Mouse (Mus musculus): ENCODE measurements around the gene Phlpp1. TPM values are rescaled to one million over a fixed set of nuclear protein-coding genes. Genes with fewer than 3 reads are reported as not detected.

Phlpp1 gene
- polyA plus RNA-seq, 1 experiment from 2014 or later, result 4.5 TPM

GRCm38 (mm10) chr1:106369330-106369729, 197.8 kb downstream of the Phlpp1 start:
- Histone ChIP-seq H3K4me1 (ENCODE audit: control insufficient read depth, insufficient read depth, low read length) (no peaks in the 10 kb centered on the region), H3K9ac (ENCODE audit: low read depth, low read length) (no peak overlapping the region), H3K9me3 (replicated peaks; ENCODE audit: control insufficient read depth, low read length) (no peaks in the 10 kb centered on the region), H3K27ac (ENCODE audit: low read depth, low read length) (no peak overlapping the region), H3K4me2 (no peak overlapping the region), H3K4me3 (ENCODE audit: low read depth, low read length) (no peak overlapping the region), H3K27me3 (ENCODE audit: control insufficient read depth, insufficient read depth, low read length) (no peaks in the 10 kb centered on the region), H3K36me3 (ENCODE audit: control insufficient read depth, insufficient read depth, low read length) (peaks cover 4% of the 10 kb centered on the region)
- no peak for ATAC-seq (replicated peaks; ENCODE audit: insufficient number of reproducible peaks, low FRiP score, low TSS enrichment)
- 69% methylated on average over 3 of the region's 3 CpGs for WGBS (ENCODE audit: insufficient replicate concordance)

- WGBS (ENCODE audit: insufficient replicate concordance), result 76% methylated on average over 2 of the region's 2 CpGs
- Histone ChIP-seq H3K4me2 (no peak overlapping the region), H3K4me3 (ENCODE audit: low read depth, low read length) (no peak overlapping the region), H3K4me1 (ENCODE audit: control insufficient read depth, insufficient read depth, low read length) (no peaks in the 10 kb centered on the region), H3K9me3 (replicated peaks; ENCODE audit: control insufficient read depth, low read length) (no peaks in the 10 kb centered on the region), H3K36me3 (ENCODE audit: control insufficient read depth, insufficient read depth, low read length) (peaks cover 4% of the 10 kb centered on the region), H3K27me3 (ENCODE audit: control insufficient read depth, insufficient read depth, low read length) (no peaks in the 10 kb centered on the region), H3K9ac (ENCODE audit: low read depth, low read length) (no peak overlapping the region), H3K27ac (ENCODE audit: low read depth, low read length) (no peak overlapping the region)
- no peak for ATAC-seq (replicated peaks; ENCODE audit: insufficient number of reproducible peaks, low FRiP score, low TSS enrichment)
These were observed 200.9 kb downstream of the Phlpp1 start for GRCm38 (mm10) chr1:106372446-106372845.

- Histone ChIP-seq H3K4me3 (ENCODE audit: low read depth, low read length) (no peak overlapping the region), H3K9ac (ENCODE audit: low read depth, low read length) (no peak overlapping the region), H3K4me2 (no peak overlapping the region), H3K27ac (ENCODE audit: low read depth, low read length) (no peak overlapping the region), H3K4me1 (ENCODE audit: control insufficient read depth, insufficient read depth, low read length) (no peaks in the 10 kb centered on the region), H3K9me3 (replicated peaks; ENCODE audit: control insufficient read depth, low read length) (no peaks in the 10 kb centered on the region), H3K27me3 (ENCODE audit: control insufficient read depth, insufficient read depth, low read length) (no peaks in the 10 kb centered on the region), H3K36me3 (ENCODE audit: control insufficient read depth, insufficient read depth, low read length) (peaks cover 4% of the 10 kb centered on the region)
- no peak for ATAC-seq (replicated peaks; ENCODE audit: insufficient number of reproducible peaks, low FRiP score, low TSS enrichment)
- 89% methylated on average over 1 of the region's 1 CpGs for WGBS (ENCODE audit: insufficient replicate concordance)
These were observed 202.1 kb downstream of the Phlpp1 start for GRCm38 (mm10) chr1:106373656-106374055.

- Histone ChIP-seq H3K27ac (ENCODE audit: low read depth, low read length) (no peak overlapping the region), H3K9me3 (replicated peaks; ENCODE audit: control insufficient read depth, low read length) (no peaks in the 10 kb centered on the region), H3K36me3 (ENCODE audit: control insufficient read depth, insufficient read depth, low read length) (peaks cover 4% of the 10 kb centered on the region), H3K9ac (ENCODE audit: low read depth, low read length) (no peak overlapping the region), H3K4me2 (no peak overlapping the region), H3K27me3 (ENCODE audit: control insufficient read depth, insufficient read depth, low read length) (no peaks in the 10 kb centered on the region), H3K4me1 (ENCODE audit: control insufficient read depth, insufficient read depth, low read length) (no peaks in the 10 kb centered on the region), H3K4me3 (ENCODE audit: low read depth, low read length) (no peak overlapping the region)
- WGBS (ENCODE audit: insufficient replicate concordance), result 89% methylated on average over 2 of the region's 2 CpGs
- ATAC-seq (replicated peaks; ENCODE audit: insufficient number of reproducible peaks, low FRiP score, low TSS enrichment), result no peak
These were observed 202.7 kb downstream of the Phlpp1 start for GRCm38 (mm10) chr1:106374274-106374673.

- no peaks in the 10 kb centered on the region for H3K36me3 ChIP-seq (ENCODE audit: control insufficient read depth, insufficient read depth, low read length)
- H3K4me2 ChIP-seq, result no peak overlapping the region
- WGBS (ENCODE audit: insufficient replicate concordance), result 76% methylated on average over 4 of the region's 4 CpGs
- no peaks in the 10 kb centered on the region for H3K9me3 ChIP-seq (replicated peaks; ENCODE audit: control insufficient read depth, low read length)
- no peak overlapping the region for H3K9ac ChIP-seq (ENCODE audit: low read depth, low read length)
- no peaks in the 10 kb centered on the region for H3K27me3 ChIP-seq (ENCODE audit: control insufficient read depth, insufficient read depth, low read length)
- no peak overlapping the region for H3K27ac ChIP-seq (ENCODE audit: low read depth, low read length)
- H3K4me3 ChIP-seq (ENCODE audit: low read depth, low read length), result no peak overlapping the region
- no peaks in the 10 kb centered on the region for H3K4me1 ChIP-seq (ENCODE audit: control insufficient read depth, insufficient read depth, low read length)
- no peak for ATAC-seq (replicated peaks; ENCODE audit: insufficient number of reproducible peaks, low FRiP score, low TSS enrichment)
These were observed 203.4 kb downstream of the Phlpp1 start for GRCm38 (mm10) chr1:106374971-106375370.

GRCm38 (mm10) chr1:106376003-106376402, 204.5 kb downstream of the Phlpp1 start:
- H3K9me3 ChIP-seq (replicated peaks; ENCODE audit: control insufficient read depth, low read length), result no peaks in the 10 kb centered on the region
- no peak overlapping the region for H3K4me3 ChIP-seq (ENCODE audit: low read depth, low read length)
- H3K9ac ChIP-seq (ENCODE audit: low read depth, low read length), result no peak overlapping the region
- H3K4me2 ChIP-seq, result no peak overlapping the region
- no peak for ATAC-seq (replicated peaks; ENCODE audit: insufficient number of reproducible peaks, low FRiP score, low TSS enrichment)
- H3K27ac ChIP-seq (ENCODE audit: low read depth, low read length), result no peak overlapping the region
- H3K27me3 ChIP-seq (ENCODE audit: control insufficient read depth, insufficient read depth, low read length), result no peaks in the 10 kb centered on the region
- H3K36me3 ChIP-seq (ENCODE audit: control insufficient read depth, insufficient read depth, low read length), result no peaks in the 10 kb centered on the region
- 80% methylated on average over 3 of the region's 3 CpGs for WGBS (ENCODE audit: insufficient replicate concordance)
- no peaks in the 10 kb centered on the region for H3K4me1 ChIP-seq (ENCODE audit: control insufficient read depth, insufficient read depth, low read length)

GRCm38 (mm10) chr1:106380465-106380864, 208.9 kb downstream of the Phlpp1 start:
- 62% methylated on average over 1 of the region's 1 CpGs for WGBS (ENCODE audit: insufficient replicate concordance)
- Histone ChIP-seq H3K27ac (ENCODE audit: low read depth, low read length) (no peak overlapping the region), H3K9me3 (replicated peaks; ENCODE audit: control insufficient read depth, low read length) (no peaks in the 10 kb centered on the region), H3K36me3 (ENCODE audit: control insufficient read depth, insufficient read depth, low read length) (no peaks in the 10 kb centered on the region), H3K4me2 (no peak overlapping the region), H3K27me3 (ENCODE audit: control insufficient read depth, insufficient read depth, low read length) (no peaks in the 10 kb centered on the region), H3K4me1 (ENCODE audit: control insufficient read depth, insufficient read depth, low read length) (no peaks in the 10 kb centered on the region), H3K9ac (ENCODE audit: low read depth, low read length) (no peak overlapping the region), H3K4me3 (ENCODE audit: low read depth, low read length) (no peak overlapping the region)
- ATAC-seq (replicated peaks; ENCODE audit: insufficient number of reproducible peaks, low FRiP score, low TSS enrichment), result no peak

GRCm38 (mm10) chr1:106386542-106386941, 215.0 kb downstream of the Phlpp1 start:
- ATAC-seq (replicated peaks; ENCODE audit: insufficient number of reproducible peaks, low FRiP score, low TSS enrichment), result no peak
- no peak overlapping the region for H3K4me3 ChIP-seq (ENCODE audit: low read depth, low read length)
- H3K9me3 ChIP-seq (replicated peaks; ENCODE audit: control insufficient read depth, low read length), result no peaks in the 10 kb centered on the region
- no peak overlapping the region for H3K9ac ChIP-seq (ENCODE audit: low read depth, low read length)
- no peaks in the 10 kb centered on the region for H3K36me3 ChIP-seq (ENCODE audit: control insufficient read depth, insufficient read depth, low read length)
- H3K27ac ChIP-seq (ENCODE audit: low read depth, low read length), result no peak overlapping the region
- no peaks in the 10 kb centered on the region for H3K27me3 ChIP-seq (ENCODE audit: control insufficient read depth, insufficient read depth, low read length)
- WGBS (ENCODE audit: insufficient replicate concordance), result 68% methylated on average over 5 of the region's 5 CpGs
- no peak overlapping the region for H3K4me2 ChIP-seq
- H3K4me1 ChIP-seq (ENCODE audit: control insufficient read depth, insufficient read depth, low read length), result no peaks in the 10 kb centered on the region

- Histone ChIP-seq H3K36me3 (ENCODE audit: control insufficient read depth, insufficient read depth, low read length) (no peaks in the 10 kb centered on the region), H3K27ac (ENCODE audit: low read depth, low read length) (no peak overlapping the region), H3K4me2 (no peak overlapping the region), H3K9me3 (replicated peaks; ENCODE audit: control insufficient read depth, low read length) (no peaks in the 10 kb centered on the region), H3K27me3 (ENCODE audit: control insufficient read depth, insufficient read depth, low read length) (no peaks in the 10 kb centered on the region), H3K4me1 (ENCODE audit: control insufficient read depth, insufficient read depth, low read length) (no peaks in the 10 kb centered on the region), H3K4me3 (ENCODE audit: low read depth, low read length) (no peak overlapping the region), H3K9ac (ENCODE audit: low read depth, low read length) (no peak overlapping the region)
- 69% methylated on average over 4 of the region's 4 CpGs for WGBS (ENCODE audit: insufficient replicate concordance)
- no peak for ATAC-seq (replicated peaks; ENCODE audit: insufficient number of reproducible peaks, low FRiP score, low TSS enrichment)
These were observed 215.7 kb downstream of the Phlpp1 start for GRCm38 (mm10) chr1:106387264-106387663.
